Comparison of ENCODE assay signal across 22 mouse cellular contexts in genomic region chr9:54022795-54023194, GRCm38 (mm10). TPM values are rescaled to one million over a fixed set of nuclear protein-coding genes. Genes with fewer than 3 reads are reported as not detected.
A peak's percentile ranks its signal among the peaks of the same experiment; 100 is the strongest.
DNase-seq lines count a peak whose midpoint lies in the region; ATAC-seq and TF ChIP-seq lines count a peak whose summit lies in the region.
"Had no signal": no experiment of that assay in that cellular context is flagged by ENCODE, and none has a peak within 500 bp of the region (broad histone marks: within the 10 kb centered on the region; RNA-seq: fewer than 3 reads in every experiment).

No protein-coding gene starts in this region.

- no peaks in the 10 kb centered on the region for H3K4me1 ChIP-seq in kidney, postnatal 0 days (replicated peaks; ENCODE audit: insufficient read depth, low read length)
- no peaks in the 10 kb centered on the region for H3K4me1 ChIP-seq in kidney, adult 2 months (ENCODE audit: control insufficient read depth, insufficient read depth, low read length)
- H3K4me1 ChIP-seq: embryonic facial prominence, embryonic 12.5 days; hindbrain, embryonic 12.5 days; kidney, embryonic 15.5 days; midbrain, embryonic 15.5 days; neural tube, embryonic 15.5 days; stomach, embryonic 15.5 days had no signal

- WGBS in kidney, postnatal 0 days, result 60% methylated on average over 3 of the region's 3 CpGs
- WGBS in kidney, adult 2 months, result 49% methylated on average over 3 of the region's 3 CpGs

- no peak overlapping the region for H3K27ac ChIP-seq in kidney, postnatal 0 days
- no peak overlapping the region for H3K27ac ChIP-seq in kidney, adult 2 months (ENCODE audit: insufficient read depth, low read depth, low read length)
- no peak overlapping the region for H3K27ac ChIP-seq in layer of hippocampus, adult 2 months
- H3K27ac ChIP-seq: embryonic facial prominence, embryonic 12.5 days; hindbrain, embryonic 12.5 days; kidney, embryonic 15.5 days; midbrain, embryonic 15.5 days; neural tube, embryonic 15.5 days; stomach, embryonic 15.5 days had no signal

- peak; percentile 6 for DNase-seq in kidney, postnatal 0 days (ENCODE audit: low spot score)
- no peak for DNase-seq in kidney, adult 2 months
- peak; percentile 5 for DNase-seq in retina, postnatal 1 day
- no peak for DNase-seq in retina, embryonic 14.5 days (ENCODE audit: low spot score)
- DNase-seq in layer of hippocampus, adult 2 months (ENCODE audit: low spot score in 2 of 2), result no peak
- DNase-seq in thymus, postnatal 4 days, result no peak
- DNase-seq: adrenal gland, postnatal 10 days; cerebellum, adult 11-12 months; cerebellum, postnatal 25 days; gastrocnemius, postnatal 36 days; liver; right cerebral cortex, postnatal 25 days; thymus, adult 2 months had no signal

- H3K27me3 ChIP-seq in kidney, postnatal 0 days (ENCODE audit: insufficient read depth, low read length), result no peaks in the 10 kb centered on the region
- no peaks in the 10 kb centered on the region for H3K27me3 ChIP-seq in kidney, adult 2 months (replicated peaks; ENCODE audit: control insufficient read depth, insufficient read depth, low read length)
- H3K27me3 ChIP-seq: embryonic facial prominence, embryonic 12.5 days; hindbrain, embryonic 12.5 days; kidney, embryonic 15.5 days; midbrain, embryonic 15.5 days; neural tube, embryonic 15.5 days; stomach, embryonic 15.5 days had no signal

- H3K36me3 ChIP-seq in kidney, postnatal 0 days (ENCODE audit: insufficient read depth, low read length), result no peaks in the 10 kb centered on the region
- H3K36me3 ChIP-seq in kidney, adult 2 months (ENCODE audit: control insufficient read depth, insufficient read depth, low read length), result no peaks in the 10 kb centered on the region
- H3K36me3 ChIP-seq: embryonic facial prominence, embryonic 12.5 days; hindbrain, embryonic 12.5 days; kidney, embryonic 15.5 days; midbrain, embryonic 15.5 days; neural tube, embryonic 15.5 days; stomach, embryonic 15.5 days had no signal

- TF ChIP-seq CTCF in kidney, postnatal 0 days (IDR thresholded peaks at IDR 0.05; ENCODE audit: low read depth), result no peak
- no peak for TF ChIP-seq CTCF in kidney, adult 2 months (conservative IDR thresholded peaks at IDR 0.05; ENCODE audit: insufficient read depth, insufficient read length, low read depth, low read length)
- TF ChIP-seq CTCF in layer of hippocampus, adult 2 months (conservative IDR thresholded peaks at IDR 0.05), result no peak

- H3K9ac ChIP-seq in kidney, postnatal 0 days (ENCODE audit: low read depth, low read length), result no peak overlapping the region
- H3K9ac ChIP-seq: embryonic facial prominence, embryonic 12.5 days; hindbrain, embryonic 12.5 days; kidney, embryonic 15.5 days; midbrain, embryonic 15.5 days; neural tube, embryonic 15.5 days; stomach, embryonic 15.5 days had no signal

- no peak for ATAC-seq in kidney, postnatal 0 days (replicated peaks; ENCODE audit: low FRiP score, low read depth)
- ATAC-seq in hematopoietic stem cell, adult 5-6 weeks (replicated peaks in 1 of 2; ENCODE audit: insufficient read depth in 1 of 2, low FRiP score in 2 of 2, low TSS enrichment in 1 of 2, low read depth in 1 of 2, poor library complexity in 2 of 2, severe bottlenecking in 2 of 2), result peak; percentile 99 to 100
- ATAC-seq: forebrain, embryonic 14.5 days; midbrain, embryonic 15.5 days had no signal

- no peaks in the 10 kb centered on the region for H3K9me3 ChIP-seq in kidney, postnatal 0 days (replicated peaks; ENCODE audit: low read length)
- H3K9me3 ChIP-seq: embryonic facial prominence, embryonic 12.5 days; hindbrain, embryonic 12.5 days; kidney, embryonic 15.5 days; midbrain, embryonic 15.5 days; neural tube, embryonic 15.5 days; stomach, embryonic 15.5 days had no signal

- no peak overlapping the region for H3K4me2 ChIP-seq in kidney, postnatal 0 days (ENCODE audit: low read length)
- H3K4me2 ChIP-seq: embryonic facial prominence, embryonic 12.5 days; hindbrain, embryonic 12.5 days; kidney, embryonic 15.5 days; midbrain, embryonic 15.5 days; neural tube, embryonic 15.5 days; stomach, embryonic 15.5 days had no signal

- no peak overlapping the region for H3K4me3 ChIP-seq in kidney, postnatal 0 days (replicated peaks; ENCODE audit: low read depth, low read length)
- no peak overlapping the region for H3K4me3 ChIP-seq in kidney, adult 2 months (ENCODE audit: insufficient read depth, low read depth, low read length)
- no peak overlapping the region for H3K4me3 ChIP-seq in layer of hippocampus, adult 2 months
- H3K4me3 ChIP-seq: embryonic facial prominence, embryonic 12.5 days; hindbrain, embryonic 12.5 days; kidney, embryonic 15.5 days; midbrain, embryonic 15.5 days; neural tube, embryonic 15.5 days; stomach, embryonic 15.5 days had no signal

- TF ChIP-seq POLR2A in kidney, adult 2 months (IDR thresholded peaks at IDR 0.05; ENCODE audit: low read depth, low read length), result no peak

RNA-seq across cellular contexts. Expression of gene Tnfaip8l3, which starts 45.4 kb away (rescaled TPM):
- 0.30 and 0.33 TPM in 2 replicates for polyA plus RNA-seq in kidney, postnatal 0 days (2015; fragmentation: Nextera tagmentation; extraction: Ambion mirVana)
- 0.11 and 0.14 TPM in 2 replicates for polyA plus RNA-seq in kidney, adult 2 months (2012; rRNA removed)
- not detected in 2 replicates for total RNA-seq in hematopoietic stem cell, adult 5-6 weeks (2017)
- 10 to 100 TPM; 28.3 to 29.6 TPM for total RNA-seq in layer of hippocampus, adult 2 months (2021)
- total RNA-seq: gastrocnemius, postnatal 36 days had no signal

RNA-seq across cellular contexts. Expression of gene Elmod1, which starts 47.7 kb away (rescaled TPM):
- polyA plus RNA-seq in kidney, postnatal 0 days (2015; fragmentation: Nextera tagmentation; extraction: Ambion mirVana), result 0.33 and 0.48 TPM in 2 replicates
- 0.30 TPM in 2 replicates for polyA plus RNA-seq in kidney, adult 2 months (2012; rRNA removed)
- not detected in 2 replicates for total RNA-seq in hematopoietic stem cell, adult 5-6 weeks (2017)
- total RNA-seq in layer of hippocampus, adult 2 months (2021), result 100 to 1,000 TPM; 237 to 243 TPM
- total RNA-seq: gastrocnemius, postnatal 36 days; megakaryocyte, adult 5-6 weeks had no signal

Comparison
In these comparisons a context has a peak if more than half of its experiments do, and no peak if none do; other contexts are left out.
1. DNase-seq: peak in kidney, postnatal 0 days (single experiment) and retina, postnatal 1 day (single experiment); none in kidney, adult 2 months (single experiment), retina, embryonic 14.5 days (single experiment), layer of hippocampus, adult 2 months (0 of 2) and thymus, postnatal 4 days (single experiment).
2. RNA of gene Tnfaip8l3, which starts 45.4 kb away (total RNA-seq): 28.3 to 29.6 TPM in layer of hippocampus, adult 2 months; not detected in hematopoietic stem cell, adult 5-6 weeks; every median in the first group is over 10 times any median in the second.
3. RNA of gene Elmod1, which starts 47.7 kb away (total RNA-seq): 237 to 243 TPM in layer of hippocampus, adult 2 months; not detected in hematopoietic stem cell, adult 5-6 weeks; every median in the first group is over 100 times any median in the second.